Mouse (Mus musculus) lung, adult 2 months (tissue): ENCODE measurements around the gene Nat8f2.

Experiments used
- CTCF ChIP-seq: fragments of 200-500 bp; IDR thresholded peaks from 2 replicates; pipeline ENCODE4 v1.5.1; 2011; ENCODE audit warnings: mild to moderate bottlenecking, low read length, control low read depth; ENCODE audit not compliant: insufficient read depth
- POLR2A ChIP-seq: fragments of 200-500 bp; IDR thresholded peaks from 2 replicates; pipeline ENCODE4 v1.6.1; 2011; ENCODE audit warnings: low read depth, mild to moderate bottlenecking, control low read depth, low read length, borderline replicate concordance; ENCODE audit errors: extremely low read depth

DNA sequence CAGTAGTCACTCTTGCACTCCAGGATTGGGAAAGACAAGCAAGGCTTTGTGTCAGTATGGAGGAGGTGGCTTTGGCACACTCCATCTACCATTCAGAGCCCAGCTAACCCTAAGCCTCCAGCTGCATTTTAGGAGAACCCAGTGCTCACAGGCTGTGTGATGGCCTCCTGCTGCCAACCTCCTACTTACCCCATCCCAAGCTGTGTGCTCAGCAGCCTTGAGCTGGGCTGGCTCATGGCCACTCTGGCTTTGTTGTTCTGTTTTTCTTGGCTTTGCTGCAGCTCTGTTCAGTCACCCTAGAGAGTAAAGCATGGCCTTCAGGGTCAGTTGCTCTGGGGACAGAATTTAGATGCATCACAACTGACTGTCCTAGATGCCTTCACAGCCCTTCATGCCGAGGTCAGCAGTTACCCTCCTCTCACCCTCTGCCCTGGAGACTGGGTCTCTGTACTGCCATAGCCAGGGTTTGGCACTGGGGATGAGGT is 12.7 kb downstream of the Nat8f2 start:
- TF ChIP-seq CTCF: no peak
- no peak for TF ChIP-seq POLR2A
